25 mouse cellular contexts compared by ENCODE assay signal in genomic region chr14:72901171-72901926, GRCm38 (mm10).
DNase-seq lines count a peak whose midpoint lies in the region; ATAC-seq and TF ChIP-seq lines count a peak whose summit lies in the region.
"Had no signal": no experiment of that assay in that cellular context is flagged by ENCODE, and none has a peak within 500 bp of the region (broad histone marks: within the 10 kb centered on the region; RNA-seq: fewer than 3 reads in every experiment).

No protein-coding gene starts in this region.

- no peaks in the 10 kb centered on the region for H3K9me3 ChIP-seq in embryonic facial prominence, embryonic 14.5 days (ENCODE audit: control insufficient read depth, low read length)
- H3K9me3 ChIP-seq in embryonic facial prominence, embryonic 10.5 days: no peaks in the 10 kb centered on the region
- no peaks in the 10 kb centered on the region for H3K9me3 ChIP-seq in kidney, postnatal 0 days (replicated peaks; ENCODE audit: low read length)
- H3K9me3 ChIP-seq in lung, embryonic 16.5 days (ENCODE audit: control insufficient read depth, low read length): no peaks in the 10 kb centered on the region
- H3K9me3 ChIP-seq: embryonic facial prominence, embryonic 12.5 days; forebrain, embryonic 12.5 days; forebrain, embryonic 15.5 days; heart, embryonic 15.5 days; hindbrain, embryonic 10.5 days; hindbrain, embryonic 13.5 days had no signal

- no peaks in the 10 kb centered on the region for H3K4me1 ChIP-seq in embryonic facial prominence, embryonic 14.5 days (ENCODE audit: control insufficient read depth, insufficient read depth, low read length)
- no peaks in the 10 kb centered on the region for H3K4me1 ChIP-seq in embryonic facial prominence, embryonic 10.5 days
- H3K4me1 ChIP-seq in kidney, postnatal 0 days (replicated peaks; ENCODE audit: insufficient read depth, low read length): no peaks in the 10 kb centered on the region
- no peaks in the 10 kb centered on the region for H3K4me1 ChIP-seq in lung, embryonic 16.5 days (replicated peaks; ENCODE audit: control insufficient read depth, insufficient read depth, low read length)
- H3K4me1 ChIP-seq: embryonic facial prominence, embryonic 12.5 days; forebrain, embryonic 12.5 days; forebrain, embryonic 15.5 days; heart, embryonic 12.5 days; heart, embryonic 15.5 days; hindbrain, embryonic 10.5 days; hindbrain, embryonic 13.5 days had no signal

- H3K27ac ChIP-seq in embryonic facial prominence, embryonic 14.5 days (replicated peaks; ENCODE audit: low read depth, low read length): no peak overlapping the region
- H3K27ac ChIP-seq in embryonic facial prominence, embryonic 10.5 days (replicated peaks): no peak overlapping the region
- peak overlapping the region; percentile 36; the same call in 1 of the 2 replicates for H3K27ac ChIP-seq in kidney, postnatal 0 days
- peak overlapping the region; percentile 57 for H3K27ac ChIP-seq in lung, embryonic 16.5 days (ENCODE audit: low read length)
- H3K27ac ChIP-seq: embryonic facial prominence, embryonic 12.5 days; forebrain, embryonic 12.5 days; forebrain, embryonic 15.5 days; heart, embryonic 15.5 days; hindbrain, embryonic 10.5 days; hindbrain, embryonic 13.5 days had no signal

- H3K27me3 ChIP-seq in embryonic facial prominence, embryonic 14.5 days (replicated peaks; ENCODE audit: control insufficient read depth, insufficient read depth, low read length): no peaks in the 10 kb centered on the region
- H3K27me3 ChIP-seq in embryonic facial prominence, embryonic 10.5 days (replicated peaks; ENCODE audit: low read depth, poor library complexity, severe bottlenecking): no peaks in the 10 kb centered on the region
- H3K27me3 ChIP-seq in kidney, postnatal 0 days (ENCODE audit: insufficient read depth, low read length): no peaks in the 10 kb centered on the region
- H3K27me3 ChIP-seq in lung, embryonic 16.5 days (ENCODE audit: control insufficient read depth, insufficient read depth, low read depth, low read length): no peaks in the 10 kb centered on the region
- H3K27me3 ChIP-seq: embryonic facial prominence, embryonic 12.5 days; forebrain, embryonic 12.5 days; forebrain, embryonic 15.5 days; heart, embryonic 12.5 days; heart, embryonic 15.5 days; hindbrain, embryonic 13.5 days; Patski had no signal

- H3K4me3 ChIP-seq in embryonic facial prominence, embryonic 14.5 days (ENCODE audit: low read depth, low read length): no peak overlapping the region
- H3K4me3 ChIP-seq in embryonic facial prominence, embryonic 10.5 days: no peak overlapping the region
- H3K4me3 ChIP-seq in kidney, postnatal 0 days (replicated peaks; ENCODE audit: low read depth, low read length): no peak overlapping the region
- no peak overlapping the region for H3K4me3 ChIP-seq in lung, embryonic 16.5 days (ENCODE audit: low read length)
- H3K4me3 ChIP-seq: embryonic facial prominence, embryonic 12.5 days; erythroblast, embryonic 14.5 days; forebrain, embryonic 12.5 days; forebrain, embryonic 15.5 days; heart, embryonic 12.5 days; heart, embryonic 15.5 days; hindbrain, embryonic 10.5 days; hindbrain, embryonic 13.5 days had no signal

- WGBS in embryonic facial prominence, embryonic 14.5 days: 80% methylated on average over 11 of the region's 11 CpGs
- WGBS in embryonic facial prominence, embryonic 10.5 days: 86% methylated on average over 11 of the region's 11 CpGs
- WGBS in kidney, postnatal 0 days: 65% methylated on average over 11 of the region's 11 CpGs
- 57% methylated on average over 11 of the region's 11 CpGs for WGBS in lung, embryonic 16.5 days

- no peak for TF ChIP-seq CTCF in kidney, postnatal 0 days (IDR thresholded peaks at IDR 0.05; ENCODE audit: low read depth)

- no peak overlapping the region for H3K9ac ChIP-seq in embryonic facial prominence, embryonic 14.5 days (ENCODE audit: low read depth, low read length)
- no peak overlapping the region for H3K9ac ChIP-seq in kidney, postnatal 0 days (ENCODE audit: low read depth, low read length)
- H3K9ac ChIP-seq in lung, embryonic 16.5 days (ENCODE audit: low read length): no peak overlapping the region
- H3K9ac ChIP-seq: embryonic facial prominence, embryonic 12.5 days; forebrain, embryonic 12.5 days; forebrain, embryonic 15.5 days; heart, embryonic 12.5 days; heart, embryonic 15.5 days; hindbrain, embryonic 13.5 days had no signal

- peak; percentile 19 for DNase-seq in embryonic facial prominence, embryonic 14.5 days (ENCODE audit: low spot score)
- no peak for DNase-seq in embryonic facial prominence, embryonic 10.5 days (ENCODE audit: low spot score)
- peak; percentile 69 for DNase-seq in kidney, postnatal 0 days (ENCODE audit: low spot score)
- DNase-seq in kidney, postnatal 25 days: no peak
- DNase-seq in lung, postnatal 25 days (ENCODE audit: low spot score): no peak
- DNase-seq: adrenal gland, postnatal 10 days; adrenal gland, postnatal 36 days; cerebellum, adult 18-20 months; cerebellum, adult 9-10 months; cerebellum, postnatal 14 days; gastrocnemius, postnatal 25 days; heart, adult 18-20 months; heart, postnatal 10 days; heart, postnatal 36 days had no signal

- ATAC-seq in embryonic facial prominence, embryonic 14.5 days (ENCODE audit: low read depth): no peak
- no peak for ATAC-seq in kidney, postnatal 0 days (replicated peaks; ENCODE audit: low FRiP score, low read depth)
- peak; percentile 94 for ATAC-seq in lung, embryonic 16.5 days (ENCODE audit: low read depth)
- ATAC-seq: forebrain, embryonic 15.5 days; hindbrain, embryonic 16.5 days; Patski had no signal

- H3K4me2 ChIP-seq in embryonic facial prominence, embryonic 14.5 days (ENCODE audit: low read depth, low read length): no peak overlapping the region
- no peak overlapping the region for H3K4me2 ChIP-seq in kidney, postnatal 0 days (ENCODE audit: low read length)
- H3K4me2 ChIP-seq in lung, embryonic 16.5 days (ENCODE audit: low read depth, low read length): no peak overlapping the region
- H3K4me2 ChIP-seq: embryonic facial prominence, embryonic 12.5 days; forebrain, embryonic 12.5 days; forebrain, embryonic 15.5 days; heart, embryonic 12.5 days; heart, embryonic 15.5 days; hindbrain, embryonic 13.5 days had no signal

- no peaks in the 10 kb centered on the region for H3K36me3 ChIP-seq in embryonic facial prominence, embryonic 14.5 days (ENCODE audit: control insufficient read depth, insufficient read depth, low read length)
- no peaks in the 10 kb centered on the region for H3K36me3 ChIP-seq in embryonic facial prominence, embryonic 10.5 days (replicated peaks)
- H3K36me3 ChIP-seq in kidney, postnatal 0 days (ENCODE audit: insufficient read depth, low read length): no peaks in the 10 kb centered on the region
- no peaks in the 10 kb centered on the region for H3K36me3 ChIP-seq in lung, embryonic 16.5 days (ENCODE audit: control insufficient read depth, insufficient read depth, low read length)
- H3K36me3 ChIP-seq: embryonic facial prominence, embryonic 12.5 days; forebrain, embryonic 12.5 days; forebrain, embryonic 15.5 days; heart, embryonic 12.5 days; heart, embryonic 15.5 days; hindbrain, embryonic 10.5 days; hindbrain, embryonic 13.5 days had no signal

Comparison
In these comparisons a context has a peak if more than half of its experiments do, and no peak if none do; other contexts are left out.
1. DNase-seq: peak in embryonic facial prominence, embryonic 14.5 days (single experiment) and kidney, postnatal 0 days (single experiment); none in embryonic facial prominence, embryonic 10.5 days (single experiment), kidney, postnatal 25 days (0 of 2) and lung, postnatal 25 days (single experiment).
2. H3K27ac ChIP-seq: peak in kidney, postnatal 0 days (single experiment) and lung, embryonic 16.5 days (single experiment); none in embryonic facial prominence, embryonic 14.5 days (single experiment) and embryonic facial prominence, embryonic 10.5 days (single experiment).